ENCODE assay signal across 7 mouse cellular contexts in the genomic region with DNA sequence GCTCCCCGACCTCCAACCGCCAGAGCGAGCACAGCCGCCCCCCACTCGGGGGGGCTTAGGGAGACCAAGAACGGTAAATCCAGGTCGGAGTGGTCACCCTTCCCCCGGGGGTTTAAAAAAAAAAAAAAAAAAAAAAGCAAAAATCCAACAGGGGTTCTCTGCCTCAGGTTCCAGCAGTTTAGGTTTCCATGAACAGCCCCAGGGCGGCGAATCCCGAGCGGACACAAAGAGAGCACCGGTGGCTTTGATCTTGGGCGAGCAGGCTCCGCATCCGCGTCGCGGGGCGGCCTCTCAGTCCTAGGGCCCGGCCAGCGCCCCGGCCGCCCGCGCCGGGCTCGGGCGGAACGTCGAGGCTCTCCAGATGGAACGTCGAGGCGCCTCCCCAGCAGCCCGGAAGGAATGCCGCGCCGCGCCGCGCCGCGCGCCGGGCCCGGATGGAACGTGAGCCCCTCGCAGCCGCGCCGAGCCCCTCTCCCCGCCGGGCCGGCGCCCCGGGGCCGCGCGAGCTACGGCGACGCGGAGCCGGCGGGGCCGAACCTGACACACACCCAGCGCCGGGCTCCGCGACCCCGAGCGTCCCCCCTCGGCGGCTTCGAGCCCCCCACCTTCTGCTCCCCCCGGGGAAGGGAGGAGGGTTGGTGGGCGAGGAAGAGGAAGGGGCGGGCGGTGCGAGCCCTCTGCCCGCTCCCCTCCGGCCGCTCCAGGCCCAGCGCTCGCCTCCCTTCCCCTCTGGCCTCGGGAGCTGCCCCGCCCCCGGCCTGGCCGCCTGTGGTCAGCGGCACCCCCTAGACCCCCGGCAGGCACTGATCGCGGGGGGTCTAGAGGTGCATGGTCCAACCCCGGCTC. TPM values are rescaled to one million over a fixed set of nuclear protein-coding genes. Genes with fewer than 3 reads are reported as not detected.
DNase-seq lines count a peak whose midpoint lies in the region; ATAC-seq and TF ChIP-seq lines count a peak whose summit lies in the region.

Gene Kmt2d (minus strand): TSS at position 135 of the 846 bp plus-strand sequence.

- H3K9me3 ChIP-seq in liver, embryonic 15.5 days (replicated peaks), result no peaks in the 10 kb centered on the region

- peak within 1 kb of the TSS; percentile 85 for H3K4me2 ChIP-seq in liver, embryonic 15.5 days

- no peak for TF ChIP-seq CTCF in testis, adult 2 months (IDR thresholded peaks at IDR 0.05; ENCODE audit: control insufficient read depth, insufficient read depth, insufficient replicate concordance, low read depth, low read length)
- no peak for TF ChIP-seq CTCF in bone marrow macrophage, adult 2 months (IDR thresholded peaks at IDR 0.05; ENCODE audit: low read depth, low read length)

- no peaks in the 10 kb centered on the region for H3K27me3 ChIP-seq in testis, adult 2 months (ENCODE audit: control insufficient read depth, insufficient read depth, low read length)
- 0 out of 2 replicates have a peak, but pooled peaks cover 6% of the 10 kb centered on the region for H3K27me3 ChIP-seq in liver, embryonic 15.5 days

- DNase-seq in testis, postnatal 10 days (ENCODE audit: low spot score), result no peak
- DNase-seq in gastrocnemius, postnatal 14 days, result peak; percentile 35

- intact Hi-C loops in gastrocnemius, postnatal 14 days (cut with DNase I; ENCODE audit: low total_unique reads), result loop anchor here (5.0 kb wide), 1 partner anchor 121 kb away; no protein-coding TSS in a partner anchor

- H3K4me1 ChIP-seq in testis, adult 2 months (ENCODE audit: control insufficient read depth, insufficient read depth, low read length), result peaks cover 27% of the 10 kb centered on the region
- H3K4me1 ChIP-seq in bone marrow macrophage, adult 2 months (ENCODE audit: control insufficient read depth, insufficient read depth, low read length), result peaks cover 10% of the 10 kb centered on the region
- peaks cover 58% of the 10 kb centered on the region for H3K4me1 ChIP-seq in liver, embryonic 15.5 days (replicated peaks)

- WGBS in liver, embryonic 15.5 days (ENCODE audit: insufficient replicate concordance), result under 1% methylated on average over 93 of the region's 94 CpGs

- H3K9ac ChIP-seq in liver, embryonic 15.5 days, result peak within 1 kb of the TSS; percentile 98

- peak within 1 kb of the TSS; percentile 96 for H3K4me3 ChIP-seq in testis, adult 2 months (ENCODE audit: control insufficient read depth, low read depth, low read length)
- H3K4me3 ChIP-seq in bone marrow macrophage, adult 2 months (ENCODE audit: insufficient read depth, low read length), result peak within 1 kb of the TSS; percentile 91
- peak within 1 kb of the TSS; percentile 87 for H3K4me3 ChIP-seq in liver, embryonic 15.5 days (replicated peaks)

- peak within 1 kb of the TSS; percentile 96 for H3K27ac ChIP-seq in testis, adult 2 months (ENCODE audit: control insufficient read depth, insufficient read depth, low read depth, low read length)
- H3K27ac ChIP-seq in bone marrow macrophage, adult 2 months (ENCODE audit: insufficient read depth, low read depth, low read length), result peak within 1 kb of the TSS; percentile 92
- H3K27ac ChIP-seq in liver, embryonic 15.5 days (replicated peaks), result peak within 1 kb of the TSS; percentile 92

- 0 out of 2 replicates have a peak, but pooled peaks have one; percentile 12 for TF ChIP-seq POLR2A in testis, adult 2 months (IDR thresholded peaks at IDR 0.05; ENCODE audit: control insufficient read depth, low read depth, low read length)
- no peak for TF ChIP-seq POLR2A in bone marrow macrophage, adult 2 months (IDR thresholded peaks at IDR 0.05; ENCODE audit: borderline replicate concordance, low read depth, low read length)

- peak; percentile 10 for ATAC-seq in inflammation-experienced regulatory T-cells, adult 6 months
- peak; percentile 51 for ATAC-seq in liver, embryonic 15.5 days (ENCODE audit: insufficient read depth)
- no peak for ATAC-seq in neutrophil, adult 5-6 weeks (ENCODE audit: extremely low read depth, insufficient number of reproducible peaks, low FRiP score, poor library complexity, severe bottlenecking)

- H3K36me3 ChIP-seq in testis, adult 2 months (ENCODE audit: control insufficient read depth, insufficient read depth, low read length), result no peaks in the 10 kb centered on the region
- peaks cover 7% of the 10 kb centered on the region for H3K36me3 ChIP-seq in liver, embryonic 15.5 days (replicated peaks)

RNA-seq across cellular contexts. Expression of gene Kmt2d, which starts in this region (rescaled TPM):
- polyA plus RNA-seq in testis, adult 2 months (2012; rRNA removed), result 17.0 and 17.4 TPM in 2 replicates
- 69.1 and 75.3 TPM in 2 replicates for polyA plus RNA-seq in bone marrow macrophage, adult 2 months (2012; ENCODE audit: insufficient read depth, insufficient read length, missing spikeins)
- total RNA-seq in gastrocnemius, postnatal 14 days (2021), result 10 to 100 TPM; 40.2 to 40.8 TPM
- polyA plus RNA-seq in inflammation-experienced regulatory T-cells, adult 6 months (2017; shearing (Covaris generic)), result 10 to 100 TPM; 18.7 to 36.4 (median 30.7) TPM
- polyA plus RNA-seq in liver, embryonic 15.5 days (2015; fragmentation: Nextera tagmentation; extraction: Ambion mirVana), result 3.7 and 4.2 TPM in 2 replicates
- 95.0 and 109 TPM in 2 replicates for total RNA-seq in neutrophil, adult 5-6 weeks (2017)
